Mouse (Mus musculus) embryonic fibroblast, embryonic 13.5 days (primary cell): ENCODE measurements around the gene 1700001K19Rik. TPM values are rescaled to one million over a fixed set of nuclear protein-coding genes. Genes with fewer than 3 reads are reported as not detected.
A peak's percentile ranks its signal among the peaks of the same experiment; 100 is the strongest.
"Not testable (repeated sequence)": the region's sequence is repeated elsewhere in the genome, so short reads cannot be mapped to it uniquely, and the experiment has no call there.

Experiments
- H3K27ac ChIP-seq: 2 replicates; pipeline ENCODE4 v1.5.1; 2012; ENCODE audit warnings: low read length, control low read depth, inconsistent platforms; ENCODE audit not compliant: insufficient read depth
- H3K4me1 ChIP-seq: 2 replicates; pipeline ENCODE4 v1.6.1; 2011; ENCODE audit warnings: low read length; ENCODE audit not compliant: control insufficient read depth, insufficient read depth
- H3K4me3 ChIP-seq: 2 replicates; pipeline ENCODE4 v1.5.1; 2011; ENCODE audit warnings: mild to moderate bottlenecking, control low read depth, low read length; ENCODE audit not compliant: insufficient read depth
- CTCF ChIP-seq: IDR thresholded peaks from 2 replicates; pipeline ENCODE4 v1.5.1; 2011; ENCODE audit warnings: mild to moderate bottlenecking, control low read depth, low read length, moderate library complexity, borderline replicate concordance; ENCODE audit not compliant: insufficient read depth
- POLR2A ChIP-seq: IDR thresholded peaks from 2 replicates; pipeline ENCODE4 v1.6.1; 2011; ENCODE audit warnings: low read depth, mild to moderate bottlenecking, control low read depth, low read length, moderate library complexity
- polyA plus RNA-seq: library from polyadenylated mRNA; stranded (reverse); fragments of >200 nt; gene quantifications from 2 replicates; pipeline ENCODE4 v1.2.4, GENCODE M21; 2011; ENCODE audit warnings: low read depth; ENCODE audit not compliant: missing spikeins, insufficient read length

The 1700001K19Rik gene
- polyA plus RNA-seq, 1 experiment: not detected

DNA sequence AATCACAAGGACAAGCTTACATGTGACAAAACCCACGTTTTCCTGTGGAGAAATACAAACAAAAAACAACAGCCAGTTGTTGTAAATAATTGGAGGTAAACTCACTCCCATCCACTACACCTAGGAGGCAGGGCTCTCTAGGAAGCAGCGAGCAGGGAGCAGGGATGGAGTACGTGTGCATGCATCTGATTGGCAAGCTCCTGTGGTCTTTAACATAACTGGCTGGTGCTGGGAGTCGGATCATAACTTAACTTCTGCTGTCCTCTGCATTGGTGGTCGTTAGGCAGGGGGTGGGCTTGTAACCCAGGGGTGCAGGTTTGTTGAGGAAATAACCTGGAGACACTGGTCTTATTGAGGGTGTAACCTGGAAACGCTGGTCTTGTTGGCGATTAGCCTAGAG lies 21.3 kb upstream of the 1700001K19Rik start:
- TF ChIP-seq POLR2A: no peak
- TF ChIP-seq CTCF: no peak
- Histone ChIP-seq H3K27ac (peak overlapping the region; percentile 14; the same call in 1 of the 2 replicates), H3K4me3 (no peak overlapping the region), H3K4me1 (peaks cover 17% of the 10 kb centered on the region)

DNA sequence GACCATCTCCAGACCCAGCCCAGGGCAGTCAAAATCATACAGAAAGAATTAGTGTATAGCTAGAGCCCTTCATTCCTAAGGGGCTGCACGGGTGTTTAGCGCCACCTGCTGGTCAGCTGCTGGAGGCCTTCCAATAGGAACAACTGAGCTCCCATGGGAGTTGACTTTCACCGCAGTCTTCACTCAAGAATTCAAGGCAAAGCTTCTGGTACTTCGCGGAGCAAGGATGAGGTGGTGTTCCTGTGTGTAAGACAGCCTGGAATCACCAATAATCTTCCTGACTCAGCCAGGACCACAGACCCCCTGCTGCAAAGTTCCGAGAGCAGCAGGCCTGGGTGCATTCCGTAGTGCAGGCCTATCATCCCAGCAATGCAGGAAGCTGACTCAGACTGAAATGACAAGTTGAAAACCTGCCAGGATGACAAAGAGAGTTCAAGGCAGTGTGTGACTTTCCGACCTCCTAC lies 20.6 kb upstream of the 1700001K19Rik start:
- peaks cover 17% of the 10 kb centered on the region for H3K4me1 ChIP-seq
- peak overlapping the region; percentile 14; the same call in 1 of the 2 replicates for H3K27ac ChIP-seq
- no peak overlapping the region for H3K4me3 ChIP-seq
- TF ChIP-seq CTCF (peak; percentile 75; the same call in 1 of the 2 replicates), POLR2A (no peak)

DNA sequence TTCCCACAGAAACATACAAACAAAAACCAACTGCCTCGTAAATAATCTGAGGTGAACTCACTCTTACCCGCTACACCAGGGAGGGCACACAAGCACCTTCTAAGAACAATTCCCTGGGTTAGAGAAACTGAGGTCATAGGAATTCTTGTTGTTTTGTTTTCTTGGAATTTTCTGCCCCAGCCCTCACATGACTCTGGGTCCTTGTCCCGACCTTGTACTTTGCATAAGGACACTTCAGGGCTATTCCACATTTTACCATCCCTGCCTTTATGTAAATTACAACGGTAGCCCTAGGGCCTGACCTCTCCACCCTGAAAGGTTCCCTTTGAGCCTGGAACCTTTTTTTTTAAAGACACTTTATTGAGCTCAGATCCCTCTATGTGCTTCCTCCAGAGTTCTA lies 20.1 kb upstream of the 1700001K19Rik start, which contains the start of gene Hsp90aa1:
Gene Hsp90aa1, minus strand, starts transcription at position 173 of the 400 bp plus-strand sequence.
- no peak within 1 kb of the TSS for H3K4me3 ChIP-seq
- TF ChIP-seq POLR2A: no peak
- no peak for TF ChIP-seq CTCF
- peak within 1 kb of the TSS; percentile 22; the same call in 1 of the 2 replicates for H3K27ac ChIP-seq
- peaks cover 17% of the 10 kb centered on the region for H3K4me1 ChIP-seq

GRCm38 (mm10) chr12:110701363-110701762 lies 18.9 kb upstream of the 1700001K19Rik start:
- not testable (repeated sequence) for H3K27ac ChIP-seq, H3K4me3 ChIP-seq
- H3K4me1 ChIP-seq: peaks cover 17% of the 10 kb centered on the region

- no peak overlapping the region for H3K27ac ChIP-seq
- no peak overlapping the region for H3K4me3 ChIP-seq
- no peak for TF ChIP-seq POLR2A
- no peak for TF ChIP-seq CTCF
- H3K4me1 ChIP-seq: peaks cover 17% of the 10 kb centered on the region
These were observed 18.3 kb upstream of the 1700001K19Rik start for GRCm38 (mm10) chr12:110700730-110701129.

GRCm38 (mm10) chr12:110699171-110699547 lies 16.7 kb upstream of the 1700001K19Rik start:
- H3K4me1 ChIP-seq: peaks cover 19% of the 10 kb centered on the region
- H3K4me3 ChIP-seq: no peak overlapping the region
- H3K27ac ChIP-seq: no peak overlapping the region
- TF ChIP-seq CTCF (no peak), POLR2A (no peak)

DNA sequence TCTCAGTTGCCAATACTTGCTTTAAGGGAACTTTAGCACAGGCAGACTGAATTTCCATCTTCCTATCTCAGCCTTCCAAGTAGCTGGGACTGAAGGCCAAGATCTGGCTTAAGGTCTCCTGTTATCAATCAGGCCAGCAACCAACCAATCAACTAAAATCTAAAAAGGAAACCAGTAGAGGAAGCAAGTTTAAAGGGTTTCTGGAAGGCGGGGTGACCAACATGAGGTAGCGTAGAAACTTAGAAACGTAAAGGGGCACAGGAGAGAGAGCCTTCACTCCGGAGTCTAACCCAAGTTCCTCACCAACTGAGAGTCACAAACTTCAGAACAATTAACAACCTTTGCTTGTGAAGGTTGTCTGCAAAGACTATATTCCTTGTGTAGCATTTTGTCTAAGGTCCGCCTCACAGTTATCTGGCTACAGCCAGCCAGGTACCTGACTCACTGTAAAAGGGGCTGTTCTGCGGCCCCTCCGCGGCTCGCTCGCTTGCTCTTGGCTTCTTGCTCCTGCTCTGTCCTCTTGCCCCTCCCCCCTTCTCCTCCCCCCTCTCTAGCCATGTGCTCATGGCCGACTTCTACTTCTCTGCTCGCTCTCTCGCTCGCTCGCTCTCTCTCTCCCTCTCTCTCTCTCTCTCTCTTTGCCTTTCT lies 16.2 kb upstream of the 1700001K19Rik start:
- peaks cover 18% of the 10 kb centered on the region for H3K4me1 ChIP-seq
- no peak overlapping the region for H3K27ac ChIP-seq
- no peak overlapping the region for H3K4me3 ChIP-seq
- no peak for TF ChIP-seq CTCF
- TF ChIP-seq POLR2A: no peak

DNA sequence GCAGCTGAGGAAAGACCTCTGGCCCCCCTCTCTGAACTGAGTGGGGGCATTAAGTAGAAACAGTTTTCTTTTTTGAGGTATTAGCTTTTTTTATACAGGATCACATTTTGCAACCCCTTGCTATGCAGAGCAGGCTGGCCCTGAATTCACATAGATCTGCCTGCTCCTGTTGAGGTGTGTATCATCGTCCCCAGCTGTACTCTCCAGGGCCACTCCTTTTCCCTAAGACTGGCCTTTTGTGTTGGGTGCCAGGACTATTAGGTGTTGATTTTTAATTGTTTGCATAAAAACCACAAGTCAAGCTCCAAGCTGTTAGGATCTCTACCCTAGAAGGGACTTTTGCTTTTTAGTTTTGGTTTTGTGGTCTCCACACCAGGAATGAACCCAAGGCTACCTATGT lies 15.7 kb upstream of the 1700001K19Rik start:
- no peak overlapping the region for H3K27ac ChIP-seq
- peaks cover 15% of the 10 kb centered on the region for H3K4me1 ChIP-seq
- no peak overlapping the region for H3K4me3 ChIP-seq
- TF ChIP-seq CTCF: no peak
- no peak for TF ChIP-seq POLR2A

DNA sequence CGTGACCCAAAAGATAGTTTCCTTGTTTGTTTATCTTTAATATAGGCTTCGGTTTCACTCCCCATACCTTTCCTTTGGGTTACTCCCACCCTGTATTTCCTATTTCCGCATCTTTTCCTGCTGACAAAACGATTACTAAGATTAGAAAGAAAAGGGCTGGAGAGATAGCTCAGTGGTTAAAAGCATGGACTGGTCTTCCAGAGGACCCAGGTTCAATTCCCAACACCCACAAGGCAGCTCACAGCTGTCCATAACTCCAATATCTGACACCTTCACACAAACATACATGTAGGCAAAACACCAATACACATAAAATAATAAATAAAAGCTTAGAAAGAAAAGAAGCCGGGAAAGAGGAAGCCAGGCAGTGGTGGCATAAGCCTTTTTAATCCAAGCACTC lies 15.0 kb upstream of the 1700001K19Rik start:
- Histone ChIP-seq H3K27ac (no peak overlapping the region), H3K4me1 (peaks cover 13% of the 10 kb centered on the region), H3K4me3 (no peak overlapping the region)
- TF ChIP-seq CTCF: no peak
- TF ChIP-seq POLR2A: no peak

DNA sequence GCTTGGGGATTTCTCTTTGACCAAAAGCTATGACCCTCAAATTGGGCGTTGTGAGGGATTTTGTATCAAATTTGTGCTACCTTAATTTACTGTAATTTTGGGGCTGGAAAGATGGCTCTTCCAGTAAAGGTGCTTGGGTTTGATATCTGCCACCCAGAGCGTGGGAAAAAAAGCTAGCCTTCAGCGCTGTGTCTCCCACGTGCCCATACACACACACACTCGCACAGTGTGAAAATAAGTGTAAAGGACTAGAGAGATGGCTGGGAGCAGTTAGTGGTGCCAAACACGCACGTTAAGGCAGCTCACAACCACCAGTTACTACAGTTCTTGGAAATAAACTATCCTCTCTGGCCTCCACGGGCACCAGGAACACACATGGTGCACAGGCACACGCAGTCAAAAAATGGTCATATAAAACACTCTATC lies 14.6 kb upstream of the 1700001K19Rik start:
- peaks cover 8% of the 10 kb centered on the region for H3K4me1 ChIP-seq
- H3K27ac ChIP-seq: no peak overlapping the region
- H3K4me3 ChIP-seq: peak overlapping the region; percentile 63
- no peak for TF ChIP-seq POLR2A
- no peak for TF ChIP-seq CTCF
